Comparison of ENCODE assay signal across 8 mouse cellular contexts in the genomic region with DNA sequence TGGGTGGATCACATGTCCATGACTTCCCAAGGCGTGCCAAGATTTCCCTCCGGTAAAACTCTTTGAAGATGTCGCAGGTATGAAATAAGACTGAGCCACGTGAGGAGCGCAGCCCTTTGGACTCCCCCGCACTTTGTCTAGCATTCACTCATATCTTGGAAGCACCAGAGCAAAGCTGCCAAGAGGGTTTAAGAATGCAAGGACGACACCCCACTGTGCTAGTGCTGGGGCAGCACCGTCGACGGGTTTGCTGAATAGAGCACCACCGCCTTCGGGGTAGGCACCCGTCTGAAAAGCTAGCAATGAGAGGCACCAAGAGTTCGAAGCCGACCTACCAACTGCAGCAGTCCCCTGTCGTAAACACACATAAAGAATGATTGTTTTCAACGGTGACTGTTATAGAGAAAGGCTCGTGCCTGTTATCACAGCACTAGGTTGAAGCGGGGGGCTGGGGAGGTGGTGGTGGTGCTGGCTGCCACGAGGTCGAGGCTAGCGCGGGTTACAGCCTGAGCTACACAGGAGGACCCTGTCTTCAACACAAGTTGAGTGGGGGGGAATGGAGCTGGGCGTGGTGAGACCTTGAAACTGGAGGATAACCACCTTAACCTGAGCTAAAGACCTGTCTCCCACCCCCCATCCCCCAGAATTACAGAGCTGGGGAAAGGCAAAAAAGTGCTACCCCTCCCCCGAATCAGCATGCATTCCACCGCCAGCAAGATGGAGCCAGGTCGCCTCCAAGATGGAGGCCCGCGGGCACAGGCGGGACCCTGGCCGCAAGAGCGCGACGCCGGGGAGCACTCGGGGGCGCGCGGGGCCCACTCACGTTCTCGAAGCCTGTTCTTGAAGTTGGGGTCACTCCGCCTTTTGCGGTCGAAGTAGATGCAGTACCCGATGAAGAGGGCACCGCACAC. TPM values are rescaled to one million over a fixed set of nuclear protein-coding genes. Genes with fewer than 3 reads are reported as not detected.
DNase-seq lines count a peak whose midpoint lies in the region; ATAC-seq lines count a peak whose summit lies in the region.

No protein-coding gene starts in this region.

- H3K9me3 ChIP-seq in embryonic facial prominence, embryonic 12.5 days: no peaks in the 10 kb centered on the region
- no peaks in the 10 kb centered on the region for H3K9me3 ChIP-seq in hindbrain, embryonic 11.5 days (ENCODE audit: control insufficient read depth, low read length)
- H3K9me3 ChIP-seq in midbrain, embryonic 10.5 days (replicated peaks): no peaks in the 10 kb centered on the region

- peak overlapping the region; percentile 91 for H3K9ac ChIP-seq in embryonic facial prominence, embryonic 12.5 days
- peak overlapping the region; percentile 84 for H3K9ac ChIP-seq in hindbrain, embryonic 11.5 days (ENCODE audit: low read depth, low read length)

- peaks cover 14% of the 10 kb centered on the region for H3K4me1 ChIP-seq in embryonic facial prominence, embryonic 12.5 days
- no peaks in the 10 kb centered on the region; the same call in 1 of the 2 replicates for H3K4me1 ChIP-seq in hindbrain, embryonic 11.5 days (replicated peaks; ENCODE audit: control insufficient read depth, insufficient read depth, low read length)
- H3K4me1 ChIP-seq in midbrain, embryonic 10.5 days: peaks cover 26% of the 10 kb centered on the region

- H3K27me3 ChIP-seq in embryonic facial prominence, embryonic 12.5 days: no peaks in the 10 kb centered on the region
- no peaks in the 10 kb centered on the region for H3K27me3 ChIP-seq in hindbrain, embryonic 11.5 days (ENCODE audit: control insufficient read depth, insufficient read depth, low read length)
- H3K27me3 ChIP-seq in midbrain, embryonic 10.5 days (ENCODE audit: low read depth, poor library complexity, severe bottlenecking): no peaks in the 10 kb centered on the region

- peak overlapping the region; percentile 91 for H3K27ac ChIP-seq in embryonic facial prominence, embryonic 12.5 days
- H3K27ac ChIP-seq in hindbrain, embryonic 11.5 days (ENCODE audit: low read depth, low read length): peak overlapping the region; percentile 72
- peak overlapping the region; percentile 93 for H3K27ac ChIP-seq in midbrain, embryonic 10.5 days (replicated peaks)

- peaks cover 11% of the 10 kb centered on the region for H3K36me3 ChIP-seq in embryonic facial prominence, embryonic 12.5 days
- no peaks in the 10 kb centered on the region for H3K36me3 ChIP-seq in hindbrain, embryonic 11.5 days (ENCODE audit: control insufficient read depth, insufficient read depth, low read length)
- H3K36me3 ChIP-seq in midbrain, embryonic 10.5 days: peaks cover 47% of the 10 kb centered on the region

- peak overlapping the region; percentile 97 for H3K4me3 ChIP-seq in embryonic facial prominence, embryonic 12.5 days
- H3K4me3 ChIP-seq in hindbrain, embryonic 11.5 days (ENCODE audit: low read depth, low read length): peak overlapping the region; percentile 90
- peak overlapping the region; percentile 94 for H3K4me3 ChIP-seq in midbrain, embryonic 10.5 days

- peak; percentile 44 for ATAC-seq in embryonic facial prominence, embryonic 12.5 days (ENCODE audit: insufficient number of reproducible peaks, insufficient read depth, low FRiP score, low TSS enrichment)
- peak; percentile 77 for ATAC-seq in hindbrain, embryonic 11.5 days (ENCODE audit: low FRiP score)

- peak; percentile 93 for DNase-seq in heart, adult 11 months
- no peak for DNase-seq in heart, adult 9 months (ENCODE audit: low spot score in 2 of 2)
- peak; percentile 74 for DNase-seq in adrenal gland, postnatal 14 days
- peak; percentile 73 for DNase-seq in hindbrain, embryonic 11.5 days (ENCODE audit: low spot score)
- peak; percentile 45 to 47 for DNase-seq in left cerebral cortex, adult 8-10 months (ENCODE audit: low spot score in 2 of 2)
- DNase-seq in midbrain, embryonic 10.5 days (ENCODE audit: low spot score): peak; percentile 69
- DNase-seq in spleen, adult 12 weeks (ENCODE audit: low spot score): peak; percentile 11

- H3K4me2 ChIP-seq in embryonic facial prominence, embryonic 12.5 days (replicated peaks): peak overlapping the region; percentile 97
- H3K4me2 ChIP-seq in hindbrain, embryonic 11.5 days (replicated peaks; ENCODE audit: low read depth, low read length): peak overlapping the region; percentile 91

- under 1% methylated on average over 46 of the region's 46 CpGs for WGBS in embryonic facial prominence, embryonic 12.5 days
- under 1% methylated on average over 46 of the region's 46 CpGs for WGBS in hindbrain, embryonic 11.5 days
- WGBS in midbrain, embryonic 10.5 days: under 1% methylated on average over 46 of the region's 46 CpGs

RNA-seq across cellular contexts. Expression of a gene that starts 0.6 kb away (rescaled TPM):
- total RNA-seq in adrenal gland, postnatal 14 days (2021): 206 and 229 TPM in 2 replicates
- 191 and 200 TPM in 2 replicates for polyA plus RNA-seq in embryonic facial prominence, embryonic 12.5 days (2016; fragmentation: Nextera tagmentation; extraction: Ambion mirVana)
- 235 and 238 TPM in 2 replicates for polyA plus RNA-seq in hindbrain, embryonic 11.5 days (2014; fragmentation: Nextera tagmentation; extraction: Ambion mirVana)
- 100 to 1,000 TPM; 212 to 221 (median 217) TPM for total RNA-seq in left cerebral cortex, adult 8-10 months (2022)
- polyA plus RNA-seq in midbrain, embryonic 10.5 days (2016; fragmentation: Nextera tagmentation; extraction: Ambion mirVana): 252 and 285 TPM in 2 replicates

RNA-seq across cellular contexts. Expression of a gene that starts 25.8 kb away (rescaled TPM):
- 14.1 and 16.0 TPM in 2 replicates for total RNA-seq in adrenal gland, postnatal 14 days (2021)
- 31.3 and 35.4 TPM in 2 replicates for polyA plus RNA-seq in embryonic facial prominence, embryonic 12.5 days (2016; fragmentation: Nextera tagmentation; extraction: Ambion mirVana)
- polyA plus RNA-seq in hindbrain, embryonic 11.5 days (2014; fragmentation: Nextera tagmentation; extraction: Ambion mirVana): 32.6 and 33.8 TPM in 2 replicates
- 10 to 100 TPM; 13.2 to 16.4 (median 15.4) TPM for total RNA-seq in left cerebral cortex, adult 8-10 months (2022)
- polyA plus RNA-seq in midbrain, embryonic 10.5 days (2016; fragmentation: Nextera tagmentation; extraction: Ambion mirVana): 23.8 and 25.3 TPM in 2 replicates

Comparison
In these comparisons a context has a peak if more than half of its experiments do, and no peak if none do; other contexts are left out.
1. DNase-seq: peak in heart, adult 11 months (single experiment), adrenal gland, postnatal 14 days (single experiment), hindbrain, embryonic 11.5 days (single experiment), left cerebral cortex, adult 8-10 months (2 of 2), midbrain, embryonic 10.5 days (single experiment) and spleen, adult 12 weeks (single experiment); none in heart, adult 9 months (0 of 2).
2. Peak in every context shown above with its lines, with median percentiles within 50 percentile points of each other: H3K27ac ChIP-seq and H3K4me3 ChIP-seq.